Mouse (Mus musculus) forebrain, embryonic 16.5 days (tissue): ENCODE measurements at regions not wholly inside any gene's neighbourhood (a gene's known extent, or its start where the extent isn't known, plus 50 kb on each side); places are given as distances from the start of the nearest gene placed in this dataset.

Experiments
- ATAC-seq: fragments of 200-750 bp; cut with Nextera tagmentation; 2 replicates; pipeline ENCODE4 v1.8.0; 2017; ENCODE audit warnings: mild to moderate bottlenecking, moderate library complexity
- H3K27ac ChIP-seq: fragments of 300-500 bp; sonication (generic); 2 replicates; pipeline ENCODE4 v1.5.1; 2014; ENCODE audit warnings: low read length, control low read depth
- H3K27me3 ChIP-seq: fragments of 300-500 bp; sonication (generic); replicated peaks from 2 replicates; pipeline ENCODE4 v1.6.1; 2014; ENCODE audit warnings: low read length; ENCODE audit not compliant: control insufficient read depth, insufficient read depth
- H3K36me3 ChIP-seq: fragments of 300-500 bp; sonication (generic); 2 replicates; pipeline ENCODE4 v1.6.1; 2014; ENCODE audit not compliant: control insufficient read depth, insufficient read depth
- H3K4me1 ChIP-seq: fragments of 300-500 bp; sonication (generic); replicated peaks from 2 replicates; pipeline ENCODE4 v1.6.1; 2014; ENCODE audit warnings: low read length; ENCODE audit not compliant: control insufficient read depth, insufficient read depth
- H3K4me2 ChIP-seq: fragments of 300-500 bp; sonication (generic); 2 replicates; pipeline ENCODE4 v1.6.1; 2014; ENCODE audit warnings: mild to moderate bottlenecking, low read length, control low read depth
- H3K4me3 ChIP-seq: fragments of 300-500 bp; sonication (generic); replicated peaks from 2 replicates; pipeline ENCODE4 v1.5.1; 2014; ENCODE audit warnings: mild to moderate bottlenecking, low read length, control low read depth
- H3K9ac ChIP-seq: fragments of 300-500 bp; sonication (generic); replicated peaks from 2 replicates; pipeline ENCODE4 v1.6.1; 2014; ENCODE audit warnings: low read depth, low read length, control low read depth
- H3K9me3 ChIP-seq: fragments of 300-500 bp; sonication (generic); 2 replicates; pipeline ENCODE4 v1.6.1; 2016; ENCODE audit warnings: low read length; ENCODE audit not compliant: control insufficient read depth
- WGBS: fragments of 180-500 bp; shearing (Covaris S2); extraction: QIAGEN DNeasy Blood & Tissue Kit; methylation state at CpG from one replicate; pipeline ENCODE4 v1.1.7; 2014; 5-methylcytosine and 5-hydroxymethylcytosine counted together

DNA sequence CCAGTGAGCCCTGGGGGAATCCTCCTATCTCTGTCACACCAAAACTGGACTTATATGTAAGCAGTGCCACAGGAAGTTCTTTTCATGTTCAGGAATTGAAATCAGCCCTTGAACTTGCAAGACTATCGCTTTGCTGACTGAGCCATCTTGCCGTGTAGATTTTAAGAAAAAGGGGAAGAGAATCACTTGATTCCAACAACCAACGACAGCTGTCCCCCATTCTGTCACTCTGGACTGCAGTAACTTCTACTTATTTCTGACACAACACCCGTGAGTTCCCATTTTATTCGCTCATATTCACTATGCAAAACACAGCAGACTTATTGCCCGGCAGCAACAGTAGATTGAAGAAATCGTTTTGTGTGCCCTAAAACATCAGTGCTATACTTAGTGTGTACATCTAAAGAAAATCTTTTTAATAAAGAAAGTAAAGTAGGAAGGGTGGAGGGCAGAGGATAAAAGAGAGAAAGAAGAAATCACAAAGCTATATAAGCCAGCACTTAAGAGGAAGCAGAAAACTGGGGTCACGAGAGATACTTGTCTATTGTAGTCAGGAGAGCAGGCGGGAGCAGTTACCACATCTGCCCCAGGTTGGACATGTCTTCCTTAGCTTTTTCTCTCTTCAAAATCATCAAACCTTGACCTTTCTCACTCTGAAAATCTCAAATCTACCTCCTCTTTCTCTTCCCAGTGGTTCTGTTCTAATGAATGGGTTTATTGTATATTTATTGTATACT is 336.7 kb downstream of the Sox4 start:
- H3K27me3 ChIP-seq, result no peaks in the 10 kb centered on the region
- no peak for ATAC-seq
- no peaks in the 10 kb centered on the region; the same call in 1 of the 2 replicates for H3K4me1 ChIP-seq
- no peaks in the 10 kb centered on the region for H3K9me3 ChIP-seq
- H3K4me3 ChIP-seq, result no peak overlapping the region
- WGBS, result 74% methylated on average over 9 of the region's 9 CpGs
- H3K4me2 ChIP-seq, result no peak overlapping the region
- 0 out of 2 replicates have a peak, but pooled peaks cover 2% of the 10 kb centered on the region for H3K36me3 ChIP-seq
- H3K27ac ChIP-seq, result no peak overlapping the region
- no peak overlapping the region for H3K9ac ChIP-seq

DNA sequence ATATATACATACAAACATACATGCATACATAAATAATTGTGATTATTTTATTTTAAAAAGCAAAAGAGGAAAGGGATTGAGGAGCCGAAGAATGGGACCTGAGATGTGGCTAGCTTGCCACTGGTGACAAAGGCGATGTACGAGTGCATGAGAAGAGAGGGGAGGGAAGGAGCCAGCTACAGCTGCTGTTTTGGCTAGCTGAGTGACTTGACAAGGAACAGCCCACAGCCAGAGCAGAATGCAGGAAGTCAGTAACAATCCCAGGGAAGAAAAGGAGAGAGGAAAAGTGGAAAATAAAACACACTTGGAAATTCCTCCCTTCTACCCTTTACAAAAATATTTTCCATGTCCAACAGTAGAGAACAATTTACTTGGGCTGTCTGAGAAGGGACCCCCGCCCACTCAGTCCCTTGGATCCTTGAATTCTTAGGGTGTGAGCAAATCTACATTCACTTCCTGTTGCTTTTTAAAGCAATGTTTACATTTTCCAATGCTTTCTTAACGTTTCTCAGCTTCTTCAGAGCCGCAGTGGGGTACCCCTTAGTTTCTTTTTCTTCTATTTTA is 345.9 kb downstream of the Sox4 start:
- H3K4me3 ChIP-seq, result no peak overlapping the region
- H3K27me3 ChIP-seq, result no peaks in the 10 kb centered on the region
- peak; percentile 37; the same call in 1 of the 2 replicates for ATAC-seq
- no peak overlapping the region for H3K4me2 ChIP-seq
- H3K9me3 ChIP-seq, result no peaks in the 10 kb centered on the region
- H3K27ac ChIP-seq, result no peak overlapping the region
- no peaks in the 10 kb centered on the region for H3K36me3 ChIP-seq
- 54% methylated on average over 6 of the region's 6 CpGs for WGBS
- peaks cover 16% of the 10 kb centered on the region for H3K4me1 ChIP-seq
- no peak overlapping the region for H3K9ac ChIP-seq

DNA sequence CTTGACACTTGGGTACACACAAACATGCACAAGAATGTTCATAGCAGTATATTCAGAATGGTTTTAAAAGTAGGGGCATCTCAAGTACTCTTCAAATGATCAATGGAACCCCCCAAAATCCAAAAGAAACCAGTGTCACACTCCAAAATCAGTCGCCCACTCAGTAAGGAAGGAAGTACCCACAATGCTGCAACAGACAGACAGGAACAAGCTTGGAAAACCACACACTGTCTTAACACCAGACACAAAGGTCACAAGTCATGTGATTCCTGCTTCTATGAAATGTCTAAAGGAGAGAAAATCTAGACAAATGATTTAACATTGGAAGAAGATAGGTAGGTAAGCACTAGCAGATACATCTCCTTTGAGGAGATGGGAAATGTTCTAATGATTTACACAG is 346.9 kb downstream of the Sox4 start:
- ATAC-seq, result no peak
- Histone ChIP-seq H3K27me3 (no peaks in the 10 kb centered on the region), H3K27ac (no peak overlapping the region), H3K36me3 (no peaks in the 10 kb centered on the region), H3K9me3 (no peaks in the 10 kb centered on the region), H3K4me2 (no peak overlapping the region), H3K4me1 (peaks cover 16% of the 10 kb centered on the region), H3K9ac (no peak overlapping the region), H3K4me3 (no peak overlapping the region)
- 90% methylated on average over 1 of the region's 1 CpGs for WGBS

DNA sequence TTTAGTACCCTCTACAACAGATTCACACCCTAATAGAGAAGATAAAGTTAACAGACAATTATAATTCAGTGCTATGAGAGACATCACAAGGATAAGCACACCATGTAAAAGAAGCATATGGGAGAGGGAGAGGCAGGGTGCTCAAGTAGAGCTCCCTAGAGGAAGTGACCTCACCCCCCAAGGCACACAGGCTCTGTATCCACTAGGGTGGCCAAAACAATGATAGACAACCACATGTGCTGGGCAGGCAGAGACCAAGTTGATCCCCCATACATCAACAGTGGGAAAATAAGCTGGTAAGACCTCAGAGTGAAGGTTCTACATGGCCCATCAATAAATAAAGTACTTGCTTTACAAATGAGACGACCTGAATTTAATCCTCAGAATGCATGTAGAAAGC is 347.7 kb downstream of the Sox4 start:
- Histone ChIP-seq H3K27me3 (no peaks in the 10 kb centered on the region), H3K27ac (no peak overlapping the region; the same call in 1 of the 2 replicates)

DNA sequence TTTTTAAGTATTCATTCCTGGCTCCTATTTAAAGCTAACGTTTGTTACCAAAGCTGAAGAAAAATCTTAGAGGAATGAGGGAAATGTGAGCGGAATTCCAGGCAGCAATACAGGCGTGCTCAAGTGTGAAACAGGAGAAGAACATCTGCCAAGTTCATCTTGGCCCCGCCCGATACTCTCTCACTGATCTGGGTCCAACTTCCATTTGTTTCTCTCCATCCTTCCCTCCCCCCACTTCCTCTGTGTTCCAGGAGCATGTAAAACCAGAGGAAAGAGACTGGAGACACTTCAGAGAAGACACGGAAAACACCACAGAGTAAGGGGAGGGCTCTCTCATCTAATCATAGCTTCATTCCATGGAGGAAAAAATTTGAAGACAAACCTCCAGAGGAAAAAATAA is 346.7 kb downstream of the Gm11361 start:
- 43% methylated on average over 6 of the region's 6 CpGs for WGBS
- no peak overlapping the region for H3K9ac ChIP-seq
- H3K27ac ChIP-seq, result 0 out of 2 replicates have a peak overlapping the region, but pooled peaks have one; percentile 43
- H3K27me3 ChIP-seq, result no peaks in the 10 kb centered on the region
- H3K9me3 ChIP-seq, result no peaks in the 10 kb centered on the region
- no peaks in the 10 kb centered on the region for H3K36me3 ChIP-seq
- peak; percentile 61 for ATAC-seq
- peaks cover 16% of the 10 kb centered on the region for H3K4me1 ChIP-seq
- H3K4me2 ChIP-seq, result no peak overlapping the region
- no peak overlapping the region for H3K4me3 ChIP-seq

More for the DNA sequence above, 347.7 kb downstream of the Sox4 start:
- Histone ChIP-seq H3K9me3 (no peaks in the 10 kb centered on the region), H3K9ac (no peak overlapping the region), H3K4me1 (peaks cover 16% of the 10 kb centered on the region), H3K36me3 (no peaks in the 10 kb centered on the region), H3K4me2 (no peak overlapping the region), H3K4me3 (no peak overlapping the region)
- ATAC-seq, result no peak
- WGBS, result 67% methylated on average over 1 of the region's 1 CpGs

DNA sequence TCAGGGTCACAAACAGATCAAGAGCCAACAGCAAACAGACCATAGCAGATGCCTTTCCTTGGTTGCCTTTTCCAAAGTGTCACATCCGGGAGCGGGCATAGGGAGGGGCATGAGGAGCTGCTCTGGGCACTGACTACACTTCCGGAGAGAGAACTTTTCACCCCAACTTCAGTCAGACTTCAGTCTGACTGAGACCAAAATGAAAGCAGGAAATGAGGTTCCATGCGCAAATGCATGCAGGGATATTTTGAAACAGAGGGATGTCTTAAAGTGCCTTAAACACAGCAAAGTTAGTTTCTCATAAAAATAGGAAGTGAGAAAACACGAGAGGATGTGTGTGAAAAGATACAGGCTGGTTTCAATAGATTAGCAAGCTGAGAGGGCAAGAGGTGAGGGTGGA is 343.5 kb downstream of the Gm11361 start:
- Histone ChIP-seq H3K27ac (no peak overlapping the region), H3K4me1 (peaks cover 6% of the 10 kb centered on the region; the same call in 1 of the 2 replicates), H3K27me3 (no peaks in the 10 kb centered on the region), H3K4me2 (no peak overlapping the region), H3K9me3 (no peaks in the 10 kb centered on the region), H3K36me3 (no peaks in the 10 kb centered on the region), H3K4me3 (no peak overlapping the region), H3K9ac (no peak overlapping the region)
- ATAC-seq, result no peak
- 79% methylated on average over 5 of the region's 5 CpGs for WGBS

DNA sequence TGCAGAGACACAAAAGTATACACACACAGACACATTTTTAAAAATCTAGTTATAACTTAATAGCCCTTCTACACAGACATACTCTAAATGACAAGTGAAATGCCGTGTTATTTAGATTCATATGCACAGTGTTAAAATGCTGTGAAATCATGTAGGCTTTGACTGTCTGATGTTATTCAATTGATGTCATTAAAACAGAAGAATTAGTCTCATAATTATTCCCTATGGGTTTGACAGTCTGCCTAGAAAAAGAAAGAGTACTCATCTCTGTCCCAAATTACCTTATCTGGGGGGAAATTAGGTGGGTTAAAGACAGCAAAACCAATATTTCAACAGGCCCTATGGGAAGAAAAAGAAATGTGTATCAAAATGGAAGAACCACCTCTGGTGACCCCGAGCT is 339.0 kb downstream of the Gm11361 start:
- WGBS, result 60% methylated on average over 2 of the region's 2 CpGs
- H3K9me3 ChIP-seq, result no peaks in the 10 kb centered on the region
- ATAC-seq, result peak; percentile 80

DNA sequence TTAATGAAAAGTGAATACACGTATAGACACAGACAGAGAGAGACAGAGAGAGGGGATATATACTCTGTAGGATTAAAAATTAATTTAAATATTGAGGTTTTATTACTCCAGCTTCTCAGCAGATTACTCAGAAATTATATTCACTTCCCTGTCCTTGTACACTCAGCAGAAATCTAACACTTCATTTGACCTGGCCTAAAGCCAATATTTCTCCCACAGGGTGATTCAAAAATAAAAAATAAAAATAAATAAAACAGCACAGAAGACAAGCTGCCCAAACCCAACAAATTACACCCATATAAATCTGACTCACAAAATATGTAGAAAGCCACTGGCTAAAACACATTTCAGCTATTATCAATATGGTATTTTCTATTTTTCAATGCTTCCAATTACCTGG is 334.8 kb downstream of the Gm11361 start:
- no peaks in the 10 kb centered on the region for H3K27me3 ChIP-seq
- H3K4me1 ChIP-seq, result no peaks in the 10 kb centered on the region
- no peaks in the 10 kb centered on the region for H3K9me3 ChIP-seq
- no peak for ATAC-seq
- H3K4me2 ChIP-seq, result no peak overlapping the region
- H3K9ac ChIP-seq, result no peak overlapping the region
- H3K36me3 ChIP-seq, result no peaks in the 10 kb centered on the region
- no peak overlapping the region for H3K27ac ChIP-seq
- WGBS, result 81% methylated on average over 1 of the region's 1 CpGs
- H3K4me3 ChIP-seq, result no peak overlapping the region

More for the DNA sequence above, 339.0 kb downstream of the Gm11361 start:
- H3K4me3 ChIP-seq, result no peak overlapping the region
- no peaks in the 10 kb centered on the region for H3K27me3 ChIP-seq
- no peaks in the 10 kb centered on the region for H3K36me3 ChIP-seq
- no peak overlapping the region for H3K9ac ChIP-seq
- no peak overlapping the region for H3K4me2 ChIP-seq
- peak overlapping the region; percentile 63 for H3K27ac ChIP-seq
- H3K4me1 ChIP-seq, result no peaks in the 10 kb centered on the region

DNA sequence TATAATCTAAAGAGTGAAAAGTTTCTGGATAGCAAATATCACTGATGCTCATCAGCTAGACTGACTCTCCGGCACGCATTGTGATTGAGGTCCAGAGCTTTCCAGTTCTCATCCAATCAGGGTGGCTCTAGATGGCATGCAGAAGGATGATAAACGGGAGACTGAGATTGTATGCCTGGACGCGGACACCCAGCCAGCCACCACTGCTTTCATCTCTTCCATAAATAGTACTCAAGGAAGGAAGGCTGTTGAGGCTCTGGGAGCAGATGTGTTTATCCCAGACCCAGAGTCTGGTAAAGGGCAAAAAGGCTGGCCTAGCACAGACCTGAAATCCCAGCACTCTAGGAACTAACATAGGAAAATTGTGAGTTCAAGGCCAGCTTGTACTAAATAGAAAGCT is 330.6 kb downstream of the Gm11361 start:
- no peaks in the 10 kb centered on the region for H3K36me3 ChIP-seq
- ATAC-seq, result no peak
- H3K9me3 ChIP-seq, result no peaks in the 10 kb centered on the region
- WGBS, result 89% methylated on average over 5 of the region's 5 CpGs
- no peak overlapping the region for H3K9ac ChIP-seq
- H3K4me3 ChIP-seq, result no peak overlapping the region
- no peaks in the 10 kb centered on the region for H3K27me3 ChIP-seq
- H3K27ac ChIP-seq, result no peak overlapping the region
- no peaks in the 10 kb centered on the region for H3K4me1 ChIP-seq
- H3K4me2 ChIP-seq, result no peak overlapping the region
